Mouse (Mus musculus): ENCODE results near the gene Ankrd27.

The Ankrd27 gene

DNA sequence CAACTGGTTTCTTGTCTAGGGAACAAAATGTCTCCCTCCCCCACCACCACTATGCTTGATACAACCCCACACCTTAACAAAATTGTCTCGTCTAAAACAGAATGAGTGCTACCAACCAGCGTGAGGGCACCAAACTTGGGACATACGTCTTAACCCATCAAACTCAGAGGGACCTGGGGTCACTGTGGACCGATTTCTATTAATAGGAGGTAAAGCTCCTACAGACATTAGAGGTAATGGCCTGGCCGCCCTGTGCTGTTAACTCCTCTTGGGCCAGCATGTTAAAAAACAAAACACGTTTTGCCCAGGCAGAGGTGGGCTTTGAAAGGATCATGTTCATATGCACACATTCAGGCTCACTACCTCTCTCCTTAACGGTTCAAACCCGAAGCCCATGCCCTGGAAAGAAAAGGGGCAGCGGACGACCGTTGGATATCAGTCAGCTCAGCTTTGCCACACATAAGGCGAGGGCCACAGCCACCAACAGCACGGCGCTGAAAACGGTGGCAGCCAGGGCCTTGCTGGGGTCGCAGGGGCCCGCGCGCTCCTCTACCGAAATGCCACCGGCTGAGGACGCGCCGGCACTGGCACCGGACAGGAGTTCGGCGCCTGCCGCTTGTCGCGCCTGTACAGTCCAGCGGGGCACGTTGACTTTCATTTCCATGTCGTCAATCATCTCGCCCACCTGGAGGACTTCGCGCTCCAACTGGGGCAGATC is 1.8 kb upstream of the Ankrd27 start:
- no peak for DNase-seq (ENCODE audit: low spot score in 2 of 2)

DNA sequence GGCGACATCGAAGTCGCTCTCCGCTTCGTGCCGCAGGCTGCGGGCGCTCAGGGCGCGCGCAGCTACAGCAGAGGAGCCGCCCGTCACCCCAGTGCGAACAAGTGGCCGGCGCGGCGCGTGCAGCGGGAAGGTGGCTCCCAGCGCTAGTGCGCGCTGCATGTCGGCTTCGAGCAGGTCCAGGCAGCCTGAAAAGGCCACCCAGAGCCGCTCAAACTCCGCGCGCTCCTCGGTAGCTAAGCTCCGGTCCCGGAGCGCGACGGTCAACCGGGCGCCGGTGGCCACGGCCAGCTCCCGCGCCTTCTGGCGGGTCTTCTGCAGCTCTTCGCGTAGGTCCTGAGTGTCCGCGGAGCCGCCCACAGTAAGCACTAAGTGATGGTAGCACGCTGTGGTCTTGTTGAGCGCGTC is 1.3 kb upstream of the Ankrd27 start:
- DNase-seq (ENCODE audit: low spot score in 2 of 2) = no peak

DNA sequence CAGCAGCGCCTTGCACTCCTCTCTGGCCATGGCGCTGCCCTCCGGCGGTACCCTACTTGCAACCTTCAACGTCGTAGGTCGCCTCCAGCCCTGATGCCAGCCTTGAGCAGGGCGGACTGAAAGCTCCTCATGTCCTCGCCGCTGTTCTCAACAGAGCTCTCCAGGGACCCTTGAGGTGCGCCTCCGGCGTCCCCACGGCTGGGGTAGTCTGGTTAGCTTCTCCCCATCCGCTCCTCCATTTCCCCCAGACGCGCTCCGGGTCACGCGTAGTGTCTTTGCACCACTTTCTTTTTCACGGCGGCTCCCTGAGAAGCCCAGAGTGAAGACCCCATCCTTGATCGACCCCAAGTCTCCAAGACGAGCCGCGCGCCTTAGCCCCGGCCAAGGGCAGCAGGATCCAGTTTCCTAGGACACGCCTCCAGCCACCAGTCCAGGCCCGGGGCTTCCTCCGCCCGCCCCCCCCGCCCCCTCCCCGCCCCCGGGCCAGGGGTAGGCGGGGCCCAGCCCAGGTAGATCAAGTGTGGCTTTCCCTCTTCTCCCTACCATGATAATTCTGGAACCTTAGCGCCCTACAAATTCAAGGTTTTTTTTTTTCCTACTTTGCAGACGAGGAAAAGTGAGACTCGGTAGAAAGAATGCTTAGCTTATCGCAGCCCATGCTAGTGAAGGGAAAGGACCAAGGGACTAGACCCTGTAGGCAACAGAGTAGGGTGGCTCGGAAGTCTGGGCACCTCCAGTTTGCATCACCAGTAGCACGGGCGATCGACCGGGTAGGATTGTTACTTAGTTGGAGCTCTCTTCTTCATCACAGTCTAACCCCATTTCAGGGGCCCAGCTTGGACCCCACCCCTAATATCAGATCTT is 621 bp upstream of the Ankrd27 start, which contains the start of gene Rgs9bp:
Rgs9bp (minus strand) TSS at position 392 of the 864 bp plus-strand sequence.
- DNase-seq (ENCODE audit: low spot score in 2 of 2) = no peak

DNA sequence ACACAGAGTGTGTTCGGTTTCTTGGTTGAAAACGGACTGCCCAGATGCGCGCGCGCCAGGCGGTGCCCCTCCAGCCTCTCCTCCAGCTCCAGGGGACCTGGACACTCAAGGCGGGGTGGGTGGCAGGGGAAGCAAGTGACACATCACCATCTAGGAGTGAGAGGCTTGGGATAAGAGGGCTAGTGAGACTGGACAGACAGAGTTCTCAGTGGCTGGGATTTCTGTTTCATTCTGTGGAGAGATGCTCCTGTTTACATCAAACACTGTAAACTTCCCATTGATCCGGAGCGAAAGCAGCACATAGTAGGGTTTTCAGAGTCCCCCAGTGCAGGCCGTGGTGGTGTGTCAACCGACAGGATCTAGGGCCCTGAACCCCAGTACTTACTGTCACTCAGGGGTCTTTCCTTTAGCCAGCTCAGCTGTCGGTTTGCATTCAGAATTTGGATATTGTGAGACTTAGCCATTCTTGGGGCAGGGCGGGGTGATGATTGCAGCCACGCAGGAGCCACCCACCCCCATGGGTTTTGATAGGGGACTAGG is 932 bp downstream of the Ankrd27 start:
- no peak for DNase-seq (ENCODE audit: low spot score in 2 of 2)

DNA sequence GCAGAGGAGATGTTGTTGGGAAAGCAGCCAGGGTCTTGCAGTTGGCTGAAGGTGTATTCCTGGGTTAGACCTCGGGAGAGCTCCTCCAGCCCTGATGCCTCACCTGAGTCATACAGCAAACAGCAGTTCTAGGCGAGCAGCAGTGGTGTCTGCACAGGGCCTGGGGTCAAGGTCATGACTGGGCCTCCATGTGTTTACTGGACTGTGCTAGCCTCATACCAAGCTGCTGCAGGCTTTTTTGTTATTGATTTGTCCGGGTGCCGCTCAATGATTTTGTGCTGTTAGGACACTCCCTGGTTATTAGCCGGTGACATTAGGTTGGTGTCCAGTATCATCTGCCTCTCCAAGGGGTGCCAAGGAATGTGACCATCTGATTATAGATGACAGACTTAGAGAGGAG is 1.7 kb downstream of the Ankrd27 start:
- DNase-seq (ENCODE audit: low spot score in 2 of 2) = no peak

DNA sequence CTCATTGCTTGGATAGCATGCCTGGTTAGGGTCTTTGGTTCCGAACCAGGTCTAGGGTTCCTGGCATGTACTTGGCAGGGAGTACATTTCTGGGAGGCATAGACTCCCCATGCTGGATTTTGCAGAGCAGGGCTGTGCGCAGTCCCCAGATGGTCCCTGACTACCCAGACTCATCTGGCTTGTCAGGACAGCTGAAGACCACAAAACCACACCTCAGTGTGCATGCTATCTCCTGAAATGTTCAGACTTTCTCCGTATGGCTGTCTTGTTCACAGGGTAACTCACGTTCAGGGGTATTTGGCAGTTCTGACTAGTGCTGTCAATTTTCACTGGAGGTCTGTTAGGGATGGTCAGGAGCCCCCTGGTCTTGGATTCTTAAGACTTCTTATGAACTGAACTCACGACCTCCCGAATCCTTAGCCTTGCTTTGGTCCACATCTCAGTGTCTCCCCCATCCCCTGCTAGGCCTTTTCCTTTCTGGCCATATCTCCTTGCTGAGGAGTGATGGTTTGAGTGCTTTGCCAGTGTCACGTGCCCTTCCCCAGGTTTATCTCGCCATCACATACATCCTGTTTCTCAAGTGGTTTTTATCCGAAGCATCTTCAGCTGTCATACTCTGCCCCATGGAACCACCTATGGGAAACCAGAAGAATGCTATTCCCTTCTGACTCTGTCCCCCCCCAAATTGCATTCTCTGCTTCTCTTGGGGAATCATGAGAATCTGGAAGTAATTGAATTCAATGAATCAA is 2.8 kb downstream of the Ankrd27 start:
- no peak for DNase-seq (ENCODE audit: low spot score in 2 of 2)

DNA sequence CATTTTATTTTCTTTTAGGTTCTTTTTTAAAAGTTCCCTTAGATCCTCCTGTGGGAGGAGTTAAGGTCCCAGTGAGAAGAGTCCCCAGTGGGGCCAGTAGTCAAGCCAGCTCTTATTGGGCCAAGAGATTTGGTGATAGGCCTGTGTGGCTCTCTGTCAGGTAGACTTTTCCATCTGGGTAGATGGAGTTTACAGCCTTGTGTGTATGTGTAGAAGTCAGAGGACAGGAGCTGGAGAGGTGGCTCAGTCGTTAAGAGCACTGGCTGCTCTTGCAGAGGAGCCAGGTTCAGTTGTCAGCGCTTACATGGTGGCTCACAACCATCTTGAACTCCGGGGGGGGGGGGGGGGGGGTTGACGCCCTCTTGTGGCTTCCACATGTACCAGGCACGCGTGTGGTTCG is 3.4 kb downstream of the Ankrd27 start:
- DNase-seq (ENCODE audit: low spot score in 2 of 2) = no peak

DNA sequence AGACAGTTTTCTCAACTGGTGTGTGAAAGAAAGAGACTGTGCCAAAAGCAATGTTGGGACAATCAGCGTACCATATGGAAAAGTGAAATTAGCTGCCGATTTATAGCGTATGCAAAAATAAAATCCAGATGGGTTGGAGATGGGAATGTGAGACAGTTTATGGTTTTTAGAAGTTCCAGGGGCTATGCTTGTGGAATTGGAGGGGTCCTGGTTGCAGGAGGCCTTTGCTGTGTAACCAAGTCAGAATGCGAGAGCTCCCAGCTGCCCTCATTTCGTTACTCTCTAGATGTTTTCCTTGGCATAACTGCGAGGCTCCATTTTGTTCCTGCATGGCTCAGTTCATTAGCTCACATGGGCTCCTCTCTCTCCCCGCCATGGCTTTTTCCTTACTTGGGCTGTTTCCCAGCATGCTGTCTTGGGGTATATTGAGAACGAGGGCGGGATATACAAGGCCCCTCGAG is 4.7 kb downstream of the Ankrd27 start:
- DNase-seq (ENCODE audit: low spot score in 2 of 2) = no peak

DNA sequence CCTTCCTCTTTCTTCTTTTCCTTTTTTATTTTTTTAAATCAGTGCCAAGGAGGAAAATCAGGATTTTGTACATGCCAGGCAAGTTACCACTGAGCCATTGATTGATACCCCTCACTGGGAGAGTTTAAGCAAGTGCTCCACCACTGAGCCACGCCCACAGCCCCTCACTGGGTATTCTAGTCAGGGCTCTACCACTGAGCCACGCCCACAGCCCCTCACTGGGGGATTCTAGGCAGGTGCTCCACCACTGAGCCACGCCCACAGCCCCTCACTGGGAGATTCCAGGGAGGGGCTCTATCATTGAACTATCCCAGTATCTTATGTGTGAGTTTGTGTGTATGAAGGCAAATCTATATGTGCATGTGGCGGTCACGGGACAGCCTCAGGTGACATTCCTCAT is 8.3 kb downstream of the Ankrd27 start:
- no peak for DNase-seq (ENCODE audit: low spot score in 2 of 2)

DNA sequence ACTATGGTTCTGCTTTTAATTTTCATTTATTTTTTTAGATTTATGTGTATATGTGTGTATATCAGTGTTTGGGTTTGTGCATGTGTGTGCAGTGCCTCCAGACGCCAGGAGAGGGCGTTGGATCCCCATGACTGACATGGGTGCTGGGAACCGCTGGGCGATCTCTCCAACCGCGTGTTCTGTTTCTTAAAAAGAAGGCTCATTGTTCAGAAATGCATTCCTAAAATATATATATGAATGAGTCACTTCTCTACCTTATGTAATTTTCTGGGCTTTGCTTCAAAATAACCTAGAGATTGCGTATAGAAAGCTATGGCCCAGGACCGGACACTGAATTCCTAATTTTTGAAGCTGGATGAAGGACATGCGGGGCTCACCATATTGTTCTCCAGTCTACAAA is 13.4 kb downstream of the Ankrd27 start:
- DNase-seq (ENCODE audit: low spot score in 2 of 2) = no peak

DNA sequence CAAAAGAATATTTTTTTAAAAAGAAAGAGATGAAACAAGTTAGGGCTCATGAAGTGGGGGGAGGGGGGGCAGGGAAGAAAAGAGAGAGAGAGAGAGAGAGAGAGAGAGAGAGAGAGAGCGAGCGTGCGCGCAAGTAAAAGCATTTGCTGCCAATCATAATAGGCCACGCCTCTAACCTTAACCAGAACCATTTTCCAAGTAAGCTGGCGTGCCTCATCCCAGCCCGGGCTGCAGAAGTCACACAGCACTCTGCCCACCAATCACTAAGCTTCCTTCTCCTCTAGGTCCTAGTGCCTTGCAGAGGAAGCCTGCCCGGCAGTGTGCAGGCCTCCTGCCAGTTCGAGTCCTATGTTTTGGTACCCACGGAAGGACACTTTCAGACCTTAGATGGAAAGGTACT is 14.0 kb downstream of the Ankrd27 start:
- DNase-seq (ENCODE audit: low spot score in 2 of 2) = no peak

DNA sequence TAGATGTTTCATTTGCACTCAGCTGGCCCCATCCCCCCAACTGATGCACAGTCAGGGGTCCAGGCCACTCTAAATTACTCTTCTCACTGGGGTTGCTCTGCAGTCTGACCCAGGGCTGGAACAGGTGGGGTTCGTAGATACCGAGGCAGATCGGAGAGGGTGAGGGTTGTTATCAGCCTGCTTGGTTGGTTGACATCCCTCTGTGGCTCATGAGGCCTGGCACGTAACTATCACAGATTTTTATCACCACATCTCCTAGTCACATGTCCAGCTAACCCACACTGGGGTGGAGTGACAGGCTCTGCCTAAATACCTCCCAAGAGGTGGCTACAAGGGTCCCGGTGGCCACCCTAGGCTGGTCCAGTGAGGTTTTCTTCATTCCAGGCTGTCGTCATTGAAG is 15.1 kb downstream of the Ankrd27 start:
- no peak for DNase-seq (ENCODE audit: low spot score in 2 of 2)

DNA sequence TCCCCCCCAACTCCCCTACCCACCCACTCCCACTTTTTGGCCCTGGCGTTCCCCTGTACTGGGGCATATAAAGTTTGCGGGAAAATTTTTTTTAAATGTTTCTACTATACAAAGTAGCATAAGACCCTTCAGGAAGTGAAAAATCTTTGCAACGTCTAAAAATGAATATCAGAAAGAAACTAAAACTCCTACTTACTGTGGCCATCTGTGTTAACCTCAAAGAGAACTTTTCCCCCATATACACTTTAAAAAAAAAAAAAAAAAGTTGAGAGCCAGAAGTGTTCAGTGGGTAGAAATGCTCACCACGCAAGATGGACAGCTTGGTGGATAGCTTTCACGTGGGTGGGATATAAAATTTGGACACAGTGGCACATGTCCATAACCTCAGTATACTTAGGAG is 16.7 kb downstream of the Ankrd27 start:
- DNase-seq (ENCODE audit: low spot score in 2 of 2) = no peak

DNA sequence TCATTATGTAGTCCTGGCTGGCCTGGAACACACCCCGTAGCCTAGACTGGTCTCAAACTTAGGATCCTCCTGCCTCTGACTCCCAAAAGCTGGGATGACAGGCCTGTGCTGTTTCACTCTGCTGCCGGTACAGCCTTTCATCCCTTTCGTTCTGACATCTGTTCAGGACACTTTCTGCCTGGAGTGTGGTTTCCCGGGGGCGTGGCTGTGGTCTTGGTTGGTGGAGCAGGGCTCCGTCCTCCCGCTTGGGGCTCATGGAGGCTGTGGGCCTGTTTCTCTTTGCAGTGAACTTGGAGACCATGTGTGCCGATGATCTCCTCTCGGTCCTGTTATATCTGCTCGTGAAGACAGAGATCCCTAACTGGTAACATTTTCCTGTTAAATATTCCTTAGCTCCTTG is 20.8 kb downstream of the Ankrd27 start:
- no peak for DNase-seq (ENCODE audit: low spot score in 2 of 2)

DNA sequence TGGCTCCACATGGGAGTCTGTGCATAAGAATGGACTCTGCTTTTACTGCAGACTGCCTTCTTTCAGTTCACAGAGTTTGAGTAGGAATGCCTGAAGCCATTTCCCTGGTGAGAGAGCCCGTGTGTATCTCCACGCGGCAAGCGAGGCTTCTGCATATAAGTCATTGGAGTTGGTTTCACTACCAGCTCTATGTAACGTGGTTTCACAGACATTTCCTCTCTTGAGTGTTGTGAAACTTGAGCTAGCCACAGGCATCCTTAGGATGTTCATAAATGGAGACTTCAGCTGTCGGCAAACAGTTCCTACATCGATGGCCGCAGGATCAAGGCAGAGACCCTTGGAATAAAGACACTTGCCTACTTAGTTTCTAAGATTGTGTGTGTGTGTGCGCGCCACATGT is 23.2 kb downstream of the Ankrd27 start:
- DNase-seq (ENCODE audit: low spot score in 2 of 2) = no peak

DNA sequence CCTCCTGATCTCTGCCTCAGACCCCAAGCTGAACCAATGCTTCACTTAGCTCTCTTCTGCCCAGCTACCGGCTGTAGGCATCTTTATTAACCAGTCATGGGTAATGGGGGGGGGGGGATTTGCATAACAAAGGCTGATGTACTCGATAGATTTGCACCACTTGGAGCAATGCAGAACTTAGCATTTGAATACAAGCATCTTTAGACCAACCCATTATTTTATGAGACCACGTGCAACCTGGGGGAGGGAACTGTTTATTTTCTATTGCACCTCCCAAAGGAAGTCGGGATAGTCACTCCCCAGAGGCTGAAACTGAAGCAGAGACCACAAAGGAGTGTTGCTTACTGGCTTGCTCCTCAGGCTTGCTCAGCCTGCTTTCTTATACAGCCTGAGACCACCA is 31.5 kb downstream of the Ankrd27 start:
- DNase-seq (ENCODE audit: low spot score in 2 of 2) = no peak

DNA sequence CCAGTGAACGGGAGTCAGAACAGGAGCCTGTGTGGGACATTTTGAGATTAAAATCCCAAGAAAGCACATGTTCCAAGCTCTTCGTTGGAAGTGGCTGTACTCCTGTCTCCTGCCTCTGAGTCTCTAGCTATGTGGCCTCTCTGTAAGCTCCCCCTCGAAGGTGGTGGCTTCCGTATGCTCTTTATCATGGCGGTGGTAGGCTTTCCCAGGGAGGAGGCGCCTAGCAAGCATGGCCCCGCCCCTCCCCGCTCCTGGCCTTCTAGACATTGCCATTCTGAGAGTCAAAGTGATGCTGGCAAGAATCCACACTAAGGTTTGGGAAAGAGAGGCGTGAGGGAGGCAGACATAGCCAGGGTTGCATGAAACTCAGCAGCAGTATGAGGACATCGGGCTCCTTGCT is 36.6 kb downstream of the Ankrd27 start:
- DNase-seq (ENCODE audit: low spot score in 2 of 2) = no peak

DNA sequence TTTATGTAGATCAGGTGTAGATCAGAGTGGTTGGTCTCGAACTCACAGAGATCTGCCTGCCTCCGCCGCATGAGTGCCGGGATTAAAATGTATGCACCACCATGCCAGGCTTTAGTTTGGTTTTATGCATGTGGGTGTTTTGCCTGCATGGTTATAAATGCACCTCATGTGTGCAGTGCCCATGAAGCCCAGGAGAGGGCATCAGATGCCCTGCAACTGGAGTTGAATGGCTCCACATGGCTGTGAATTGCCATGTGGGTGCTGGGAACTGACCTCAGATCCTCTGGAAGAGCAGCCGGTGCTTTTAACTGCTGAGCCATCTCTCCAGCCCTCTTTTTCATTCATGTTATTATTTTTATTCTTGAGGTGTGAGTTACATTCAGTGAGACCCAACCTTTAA is 40.0 kb downstream of the Ankrd27 start:
- no peak for DNase-seq (ENCODE audit: low spot score in 2 of 2)

DNA sequence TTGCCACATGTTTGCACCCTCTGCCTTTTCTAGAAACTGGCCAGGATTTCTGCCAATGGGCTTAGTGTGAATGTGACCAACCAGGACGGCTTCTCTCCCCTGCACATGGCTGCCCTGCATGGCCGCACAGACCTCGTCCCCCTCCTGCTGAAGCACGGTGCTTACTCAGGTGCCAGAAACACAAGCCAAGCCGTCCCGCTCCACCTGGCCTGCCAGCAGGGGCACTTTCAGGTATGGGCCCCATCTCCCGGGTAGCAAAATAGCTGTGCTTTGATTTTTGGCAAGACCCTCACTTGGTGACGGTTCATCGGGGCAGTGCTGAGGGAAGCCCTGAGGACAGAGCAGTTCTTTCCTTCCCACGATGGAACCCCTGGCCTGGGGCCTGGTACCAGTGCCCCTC is 41.3 kb downstream of the Ankrd27 start:
- no peak for DNase-seq (ENCODE audit: low spot score in 2 of 2)

DNA sequence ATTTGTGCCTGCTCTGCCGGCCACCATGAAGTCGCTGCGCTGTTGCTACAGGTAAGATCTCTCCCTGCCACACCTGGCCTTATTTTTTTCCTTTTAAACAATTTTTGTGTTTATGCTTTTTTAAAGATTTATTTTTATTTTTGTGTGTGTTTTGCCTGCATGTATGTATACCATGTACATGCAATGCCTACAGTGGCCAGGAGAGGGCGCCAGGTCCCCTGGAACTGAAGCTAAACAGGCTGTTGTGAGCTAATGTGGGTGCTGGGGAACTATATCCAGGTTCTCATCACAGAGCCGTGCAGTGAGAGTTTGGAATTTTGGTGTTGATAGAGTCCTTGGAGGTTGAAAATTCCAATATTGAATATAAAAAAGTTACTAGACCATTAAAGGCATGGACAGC is 42.5 kb downstream of the Ankrd27 start:
- no peak for DNase-seq (ENCODE audit: low spot score in 2 of 2)

DNA sequence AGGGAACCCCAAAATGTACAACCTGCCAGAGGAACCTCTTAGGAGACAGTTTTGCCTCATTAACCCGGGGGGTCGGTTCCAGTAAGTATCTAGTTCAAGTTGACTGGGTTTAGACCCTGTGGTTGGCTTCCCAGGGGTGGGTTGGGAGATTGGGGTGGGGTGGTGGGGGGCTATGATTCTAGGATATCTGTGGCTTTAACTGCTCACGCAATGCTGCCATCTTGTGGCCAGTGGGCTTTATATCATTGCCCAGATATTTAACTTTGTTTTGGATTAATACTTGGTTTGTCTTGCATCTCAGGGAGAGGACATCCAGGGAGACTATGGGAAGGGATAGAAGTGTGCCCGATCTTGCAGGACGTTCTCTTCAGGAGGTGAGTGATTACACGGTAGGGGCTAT is 50.2 kb downstream of the Ankrd27 start:
- no peak for DNase-seq (ENCODE audit: low spot score in 2 of 2)

DNA sequence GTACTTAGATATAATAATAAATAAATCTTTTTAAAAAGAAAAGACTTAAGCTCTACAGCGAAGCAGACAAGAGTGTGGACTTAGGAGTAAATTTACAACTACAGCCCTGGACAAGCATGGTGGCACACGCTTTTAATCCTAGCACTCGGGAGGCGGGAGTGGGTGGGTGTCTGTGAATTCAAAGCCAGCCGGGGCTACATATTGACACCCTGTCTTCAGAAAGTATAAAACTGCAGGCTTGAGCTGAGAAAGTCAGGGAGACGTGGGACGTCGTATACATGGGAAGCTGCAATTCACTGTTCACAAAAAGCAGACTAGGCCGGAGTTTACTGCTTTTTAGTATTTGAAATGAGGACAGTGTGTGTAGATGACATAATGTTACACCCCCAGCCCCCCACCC is 50.8 kb downstream of the Ankrd27 start:
- no peak for DNase-seq (ENCODE audit: low spot score in 2 of 2)
